Mouse (Mus musculus) E14TG2a.4 (cell line): ENCODE results near the gene Rfx3.

ENCODE experiments used
- CTCF ChIP-seq: conservative IDR thresholded peaks from 2 replicates; pipeline ENCODE4 v1.5.1; 2014; ENCODE audit warnings: low read length
- NANOG ChIP-seq: IDR thresholded peaks from 2 replicates; pipeline ENCODE4 v1.6.1; 2014; ENCODE audit warnings: borderline replicate concordance, low read length, mixed read lengths
- POU5F1 ChIP-seq: IDR thresholded peaks from 2 replicates; pipeline ENCODE4 v1.6.1; 2014; ENCODE audit warnings: low read length, borderline replicate concordance

DNA sequence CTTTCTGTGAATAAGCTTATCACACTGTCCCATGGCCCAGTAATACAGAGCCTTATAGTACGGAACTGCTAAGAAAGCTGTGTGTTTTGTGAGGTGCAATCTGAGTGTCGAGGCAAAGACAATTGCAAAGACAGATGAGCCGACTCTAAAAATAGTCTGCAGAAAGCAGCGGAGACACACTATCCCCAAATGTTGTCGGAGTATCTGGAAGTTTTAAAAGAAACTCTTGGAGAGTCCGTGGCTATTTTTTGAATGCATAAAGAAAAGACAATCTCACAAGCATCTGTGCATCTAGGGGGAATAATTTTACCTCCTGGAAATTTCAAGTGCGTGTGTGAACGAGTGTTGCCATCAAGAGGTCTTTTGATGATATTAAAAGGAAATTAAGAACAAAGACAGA, 251.6 kb downstream of the Rfx3 start:
- no peak for TF ChIP-seq CTCF
- no peak for TF ChIP-seq NANOG
- TF ChIP-seq POU5F1, result no peak
